Mouse (Mus musculus): Measurements from ENCODE around the gene Ppfia4.

- TF ChIP-seq POLR2A (IDR thresholded peaks at IDR 0.05; ENCODE audit: extremely low read depth, insufficient read depth, low read length), result no peak
- no peak for TF ChIP-seq CTCF (IDR thresholded peaks at IDR 0.05; ENCODE audit: low read depth, low read length)
These were observed 30.5 kb upstream of the Ppfia4 start for GRCm38 (mm10) chr1:134363194-134363593.

Data from liver, adult 2 months (tissue).